Mouse (Mus musculus) ES-E14 (cell line): Measurements from ENCODE around the gene Gm10570. TPM values are rescaled to one million over a fixed set of nuclear protein-coding genes. Genes with fewer than 3 reads are reported as not detected.

Experiments
- DNase-seq: peaks from one replicate; pipeline ENCODE4 v3.0.0-alpha.2; 2013; ENCODE audit warnings: low read depth, low spot score
- H3K27ac ChIP-seq: 2 replicates; pipeline ENCODE4 v1.5.1; 2012; ENCODE audit warnings: low read depth, mild to moderate bottlenecking, low read length, moderate library complexity, mixed read lengths; ENCODE audit not compliant: poor library complexity, insufficient read depth, severe bottlenecking
- H3K36me3 ChIP-seq: 2 replicates; pipeline ENCODE4 v1.6.1; 2012; ENCODE audit warnings: mild to moderate bottlenecking, low read length, moderate library complexity, mixed read lengths; ENCODE audit not compliant: control insufficient read depth, poor library complexity, insufficient read depth, severe bottlenecking
- H3K4me1 ChIP-seq, 2 experiments: fragments of 150-350 bp in 1 of 2; sonication (generic) in 1 of 2; 2 replicates each; pipeline ENCODE4 v1.6.1; 2012; ENCODE audit warnings: low read length in 2 of 2, mild to moderate bottlenecking in 1 of 2, mixed read lengths in 1 of 2; ENCODE audit not compliant: control insufficient read depth in 2 of 2, insufficient read depth in 2 of 2, poor library complexity in 1 of 2
- H3K4me3 ChIP-seq, 2 experiments: fragments of 150-350 bp in 1 of 2; sonication (generic) in 1 of 2; 2 replicates each; pipeline ENCODE4 v1.5.1; 2012; ENCODE audit warnings: low read length in 2 of 2, low read depth in 1 of 2, mild to moderate bottlenecking in 1 of 2, mixed read lengths in 1 of 2; ENCODE audit not compliant: insufficient read depth in 1 of 2, poor library complexity in 1 of 2, severe bottlenecking in 1 of 2
- H3K9ac ChIP-seq: 2 replicates; pipeline ENCODE4 v1.6.1; 2012; ENCODE audit warnings: low read depth, mild to moderate bottlenecking, low read length, mixed read lengths; ENCODE audit not compliant: poor library complexity, insufficient read depth, severe bottlenecking
- H3K9me3 ChIP-seq: fragments of 150-350 bp; sonication (generic); 2 replicates; pipeline ENCODE4 v1.6.1; 2012; ENCODE audit warnings: low read depth, mild to moderate bottlenecking, low read length; ENCODE audit not compliant: control insufficient read depth, insufficient read depth
- CHD2 ChIP-seq: IDR thresholded peaks from 2 replicates; pipeline ENCODE4 v1.6.1; 2014; ENCODE audit warnings: mild to moderate bottlenecking, low read depth, low read length, inconsistent platforms
- HCFC1 ChIP-seq: IDR thresholded peaks from 2 replicates; pipeline ENCODE4 v1.6.1; 2012; ENCODE audit warnings: low read length, inconsistent platforms, borderline replicate concordance; ENCODE audit not compliant: insufficient read depth
- MAFK ChIP-seq: IDR thresholded peaks from 2 replicates; pipeline ENCODE4 v1.6.1; 2014; ENCODE audit warnings: mild to moderate bottlenecking, low read depth, low read length, inconsistent platforms; ENCODE audit not compliant: insufficient read depth
- ZC3H11A ChIP-seq: IDR thresholded peaks from 2 replicates; pipeline ENCODE4 v1.6.1; 2012; ENCODE audit warnings: low read depth, mild to moderate bottlenecking, inconsistent platforms, low read length, borderline replicate concordance
- ZNF384 ChIP-seq: IDR thresholded peaks from 2 replicates; pipeline ENCODE4 v1.6.1; 2012; ENCODE audit warnings: low read depth, low read length, inconsistent platforms
- in situ Hi-C, 2 experiments: fragments of 600-800 bp; cut with MboI; formaldehyde crosslinking; loops; one replicate each; pipeline ENCODE4 v1.15.1; 2025; ENCODE audit warnings: low sequenced_read_pairs in 2 of 2, inconsistent platforms in 1 of 2; ENCODE audit not compliant: unreplicated experiment in 2 of 2
- total RNA-seq: library from RNA; depleted of rRNA; stranded (reverse); fragments of 300-350 nt; gene quantifications from 2 replicates; pipeline ENCODE4 v1.2.3, GENCODE M21; 2012

Gm10570 gene
- total RNA-seq, 1 experiment = 0.49 TPM

GRCm38 (mm10) chr4:130319564-130319963 lies 11.1 kb upstream of the Gm10570 start:
- Histone ChIP-seq H3K9ac (no peak overlapping the region), H3K36me3 (peaks cover 14% of the 10 kb centered on the region)
- in situ Hi-C loops = no loop called here

GRCm38 (mm10) chr4:130318122-130318521 lies 9.6 kb upstream of the Gm10570 start:
- no peak overlapping the region for H3K27ac ChIP-seq
- in situ Hi-C loops = no loop called here

More at GRCm38 (mm10) chr4:130319564-130319963, 11.1 kb upstream of the Gm10570 start:
- DNase-seq = no peak
- Histone ChIP-seq H3K9me3 (no peaks in the 10 kb centered on the region), H3K27ac (no peak overlapping the region), H3K4me3 (no peak overlapping the region), H3K4me1 (peaks cover 6 to 17% of the 10 kb centered on the region in 2 experiments)
- TF ChIP-seq ZNF384 (no peak), CHD2 (no peak), MAFK (no peak), HCFC1 (no peak), ZC3H11A (no peak)

GRCm38 (mm10) chr4:130316691-130317090 lies 8.2 kb upstream of the Gm10570 start:
- Histone ChIP-seq H3K27ac (no peak overlapping the region), H3K4me1 (peaks cover 6 to 17% of the 10 kb centered on the region in 2 experiments), H3K4me3 (no peak overlapping the region), H3K36me3 (peaks cover 40% of the 10 kb centered on the region), H3K9me3 (no peaks in the 10 kb centered on the region), H3K9ac (no peak overlapping the region)
- in situ Hi-C loops = no loop called here
- TF ChIP-seq ZNF384 = no peak
- no peak for TF ChIP-seq MAFK
- no peak for TF ChIP-seq ZC3H11A
- no peak for TF ChIP-seq CHD2
- TF ChIP-seq HCFC1 = no peak
- DNase-seq = no peak

More at GRCm38 (mm10) chr4:130318122-130318521, 9.6 kb upstream of the Gm10570 start:
- no peak for DNase-seq
- TF ChIP-seq ZC3H11A (no peak), HCFC1 (no peak), MAFK (no peak), CHD2 (no peak), ZNF384 (no peak)
- Histone ChIP-seq H3K36me3 (peaks cover 28% of the 10 kb centered on the region), H3K4me3 (no peak overlapping the region), H3K4me1 (peaks cover 6 to 17% of the 10 kb centered on the region in 2 experiments), H3K9ac (no peak overlapping the region), H3K9me3 (no peaks in the 10 kb centered on the region)

DNA sequence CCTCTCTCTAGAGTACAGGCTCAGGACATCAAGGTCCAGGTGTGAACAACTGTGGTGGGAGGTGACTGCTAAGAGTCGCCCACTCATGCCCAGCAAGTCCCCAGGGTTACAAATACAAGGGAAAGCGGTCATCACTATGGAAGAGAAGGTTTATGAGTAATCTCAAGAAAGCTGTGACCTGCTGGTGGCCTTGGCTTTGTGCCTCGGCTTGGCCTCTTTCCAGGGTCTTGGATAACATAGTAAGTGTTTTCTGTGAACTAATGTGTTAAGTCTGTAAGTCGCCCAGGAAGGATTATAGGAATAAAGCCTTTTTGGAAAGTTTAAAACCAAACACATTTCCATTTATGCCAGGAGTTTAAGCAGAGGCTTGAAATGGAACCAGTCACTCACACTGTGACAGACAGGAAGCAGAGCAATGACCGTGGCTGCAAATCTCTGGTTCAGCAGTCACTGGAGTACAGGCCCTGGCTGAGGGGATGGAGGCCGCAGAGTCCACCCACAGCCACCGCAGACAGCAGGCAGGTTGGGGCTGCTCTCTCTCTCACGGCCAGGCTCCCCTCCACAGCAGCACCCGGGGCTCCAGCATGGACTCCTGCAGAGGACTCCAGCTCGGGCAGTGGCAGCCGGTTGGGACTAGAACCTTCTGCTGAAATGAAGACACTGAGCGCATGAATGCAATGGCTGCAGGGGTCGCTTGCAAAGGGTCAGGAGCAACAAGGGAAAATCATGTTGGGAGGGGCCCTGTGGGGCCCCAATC lies 7.5 kb upstream of the Gm10570 start:
- no peak overlapping the region for H3K9ac ChIP-seq
- no peak overlapping the region for H3K27ac ChIP-seq
- TF ChIP-seq MAFK (no peak), HCFC1 (no peak), CHD2 (no peak), ZNF384 (no peak), ZC3H11A (no peak)
- no peak overlapping the region for H3K4me3 ChIP-seq
- H3K9me3 ChIP-seq = no peaks in the 10 kb centered on the region
- peaks cover 6 to 17% of the 10 kb centered on the region in 2 experiments for H3K4me1 ChIP-seq
- DNase-seq = no peak
- in situ Hi-C loops = no loop called here
- H3K36me3 ChIP-seq = peaks cover 41% of the 10 kb centered on the region
